Mouse (Mus musculus) kidney, postnatal 4 days (tissue): Measurements from ENCODE around the gene Gabarap.

Experiments
- DNase-seq, 2 experiments: peaks; one replicate each; pipeline ENCODE4 v3.0.0; 2021; ENCODE audit warnings: mixed read lengths in 2 of 2

Gabarap gene

DNA sequence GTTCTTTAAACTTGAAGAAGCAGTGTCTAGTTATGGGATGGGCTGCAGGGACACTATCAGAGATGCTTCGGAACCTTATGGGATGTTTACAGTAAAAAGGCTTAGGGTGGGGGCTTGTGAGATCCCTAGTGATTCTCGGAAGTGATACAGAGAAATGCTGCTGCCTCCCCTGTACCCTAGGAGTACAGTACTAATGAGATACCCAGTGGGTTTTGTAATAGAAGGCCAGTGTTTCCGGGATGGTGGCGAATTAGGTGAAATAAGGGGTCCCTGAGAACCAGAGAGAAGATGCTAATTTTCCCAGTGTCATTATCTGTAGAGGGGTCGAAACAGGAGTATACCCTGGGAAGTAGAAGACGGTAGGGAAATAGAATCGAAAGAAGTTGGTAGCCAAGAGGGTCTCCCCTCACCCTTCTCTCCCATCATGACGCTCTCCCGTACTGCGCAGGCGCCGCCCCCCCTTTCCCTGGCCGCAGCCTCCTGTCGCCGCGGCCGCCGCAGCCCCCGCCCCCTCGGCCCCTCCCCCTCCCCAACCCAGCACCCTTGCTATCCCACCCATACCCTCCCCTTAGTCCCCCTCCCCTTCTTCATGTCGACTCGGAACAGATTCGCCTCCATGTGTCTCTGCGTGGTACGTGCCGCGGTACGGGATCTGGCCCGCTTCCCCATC lies 32.7 kb downstream of the Gabarap start:
- DNase-seq: peak; percentile 72

DNA sequence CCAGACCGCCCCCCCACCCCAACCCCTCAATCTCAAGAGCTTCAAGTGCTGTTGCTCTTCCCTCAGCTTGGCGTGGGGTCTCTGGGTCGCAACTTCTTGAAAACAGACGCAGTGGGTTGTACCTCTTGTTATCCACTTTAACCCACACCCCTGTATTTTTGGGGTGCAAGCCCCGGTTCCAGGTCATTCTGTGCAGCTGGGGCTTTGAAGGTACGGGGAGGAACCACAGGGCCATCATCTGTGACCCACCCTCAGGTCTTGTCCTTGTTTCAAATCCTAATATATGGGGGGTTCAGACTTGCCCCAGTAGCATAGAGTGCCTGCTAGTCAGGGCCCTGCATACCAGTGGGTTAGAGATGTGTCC lies 33.2 kb downstream of the Gabarap start:
- no peak for DNase-seq

DNA sequence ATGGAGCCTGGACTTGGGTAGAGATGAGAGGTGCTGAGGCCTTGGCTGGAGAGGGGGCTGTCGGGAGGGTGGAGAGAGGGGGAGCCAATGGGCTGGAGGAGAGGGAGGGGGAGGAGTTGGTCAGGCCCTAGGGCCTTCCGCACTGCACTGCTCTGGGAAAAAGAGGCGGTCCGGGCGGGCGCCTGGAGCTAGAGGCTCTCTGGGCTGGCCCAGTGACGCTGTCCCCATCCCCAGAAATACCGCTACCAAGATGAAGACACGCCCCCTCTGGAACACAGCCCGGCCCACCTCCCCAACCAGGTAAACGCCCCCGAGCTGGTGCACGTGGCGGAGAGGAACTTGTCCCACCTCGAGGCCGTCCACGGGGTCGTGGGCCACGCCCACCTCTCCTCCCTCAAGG lies 35.7 kb downstream of the Gabarap start:
- peak; percentile 76 to 81 for DNase-seq

DNA sequence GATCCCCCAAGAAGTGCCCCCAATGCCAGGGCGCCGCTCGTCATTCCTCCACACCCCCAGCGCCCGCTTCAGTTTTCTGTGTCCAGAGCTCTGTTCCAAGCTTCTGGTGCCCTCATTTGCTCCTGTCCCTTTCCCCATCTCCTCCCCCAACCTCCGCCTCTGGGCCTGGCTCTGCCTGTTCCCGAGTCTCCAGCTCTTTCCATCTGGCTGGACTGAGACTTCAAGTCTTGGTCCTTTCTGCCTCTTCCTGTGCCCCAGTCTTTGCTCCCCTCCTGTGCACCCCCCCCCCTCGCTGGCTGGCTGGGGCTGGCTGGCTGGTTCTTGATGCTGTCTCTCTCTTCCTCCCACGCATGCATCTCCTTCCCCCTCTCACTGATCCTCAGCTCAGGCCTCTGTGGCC lies 36.5 kb downstream of the Gabarap start:
- peak; percentile 42 to 61 for DNase-seq

DNA sequence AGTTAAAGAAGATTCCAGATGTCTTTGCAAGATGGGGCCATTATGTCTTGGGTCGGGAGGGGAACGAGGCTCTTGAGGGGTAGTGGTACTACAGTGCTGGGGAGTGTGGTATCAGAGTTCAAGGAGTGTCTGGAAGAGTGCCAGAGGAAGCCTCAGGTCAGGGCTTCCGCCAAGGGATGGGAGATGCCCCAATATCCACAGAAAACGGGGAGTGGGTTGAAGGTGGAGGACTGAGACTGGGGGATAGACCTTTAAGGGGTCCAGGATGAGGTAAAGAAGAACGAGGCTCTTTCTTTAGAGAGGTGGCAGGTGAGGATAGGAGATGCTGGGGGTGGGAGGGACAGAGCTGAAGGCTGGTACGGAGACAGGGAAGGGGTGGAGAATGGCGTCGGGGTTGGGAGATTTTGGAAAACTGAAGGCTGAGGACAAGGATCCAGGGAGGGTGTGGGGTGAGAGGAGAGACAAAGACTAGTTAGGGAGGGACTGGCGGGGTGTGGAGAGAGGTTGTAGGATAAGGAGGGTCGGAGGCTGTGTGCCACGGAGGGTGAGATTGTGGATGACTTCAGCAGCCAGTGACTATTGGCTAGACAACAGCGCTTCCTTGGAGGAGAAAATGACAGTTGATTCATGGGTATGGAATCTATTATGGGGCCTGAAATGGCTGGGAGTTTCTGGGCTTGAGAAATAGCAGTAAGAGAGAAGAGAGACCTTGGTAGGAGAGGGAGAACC lies 37.6 kb downstream of the Gabarap start:
- DNase-seq: no peak

DNA sequence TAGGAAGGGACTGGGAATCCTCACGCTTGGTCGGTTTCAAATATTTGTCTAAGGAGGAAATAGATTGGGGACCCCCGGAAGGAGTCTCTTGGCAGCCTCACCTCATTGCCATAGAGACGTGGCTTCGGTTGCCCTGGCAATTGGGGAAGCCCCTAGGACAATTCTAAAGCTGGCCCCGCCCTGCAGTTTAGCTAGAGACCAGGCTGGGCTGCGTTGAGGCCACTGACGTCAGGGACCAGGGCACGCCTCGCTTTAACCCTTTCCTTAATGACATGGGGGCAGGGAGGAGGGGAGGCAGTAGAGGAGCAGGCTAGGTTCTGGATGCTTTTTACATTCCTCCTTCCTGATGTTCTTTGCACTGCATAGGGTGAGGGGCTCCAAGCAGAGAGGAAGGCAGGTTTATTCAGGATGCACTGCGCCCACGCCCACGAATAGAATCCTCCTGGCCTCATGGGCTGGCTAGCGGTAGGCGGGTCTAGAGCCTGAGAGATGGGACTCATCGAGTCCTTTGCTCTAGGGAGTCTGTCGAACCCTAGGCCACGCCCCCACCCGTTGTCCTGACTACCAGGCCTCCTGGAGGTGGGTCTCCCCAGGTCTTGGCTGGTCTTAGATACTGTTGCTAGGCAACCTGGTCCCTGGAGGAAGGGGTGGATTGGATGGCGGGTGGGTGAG lies 38.3 kb downstream of the Gabarap start:
- peak; percentile 82 to 87 for DNase-seq

DNA sequence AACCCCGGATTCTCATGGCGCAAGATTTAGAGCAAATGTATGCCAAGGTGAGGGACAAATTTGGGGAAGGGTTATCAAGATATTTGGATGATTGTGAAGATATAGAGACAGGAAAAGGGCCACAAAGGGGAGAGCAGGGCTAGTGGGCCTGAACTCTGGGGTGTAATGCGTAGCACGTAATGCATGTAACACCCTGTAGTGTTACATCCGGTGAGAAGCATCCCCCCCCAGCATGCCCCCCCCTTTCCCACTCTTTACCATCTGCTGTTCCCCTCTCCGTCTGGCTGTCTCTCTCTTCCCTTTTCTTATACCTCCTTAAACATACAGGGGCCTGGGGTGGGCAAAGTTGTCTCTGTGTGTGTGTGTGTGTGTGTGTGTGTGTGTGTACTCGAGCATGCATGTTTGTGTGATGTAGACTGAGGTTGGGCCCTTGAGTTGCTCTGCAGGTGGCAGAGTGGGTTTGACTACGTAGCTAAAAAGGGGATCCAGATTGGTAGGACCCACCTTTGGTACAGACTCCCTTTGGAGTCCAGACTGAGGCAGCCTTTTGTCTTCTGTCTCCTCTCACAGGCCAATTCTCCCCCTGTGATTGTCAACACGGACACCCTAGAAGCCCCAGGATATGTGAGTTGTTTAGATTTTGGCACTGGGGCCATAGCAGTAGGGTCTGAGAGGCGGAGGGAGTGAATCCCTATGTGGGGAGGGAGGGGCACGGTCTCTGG lies 39.0 kb downstream of the Gabarap start:
- DNase-seq: no peak

DNA sequence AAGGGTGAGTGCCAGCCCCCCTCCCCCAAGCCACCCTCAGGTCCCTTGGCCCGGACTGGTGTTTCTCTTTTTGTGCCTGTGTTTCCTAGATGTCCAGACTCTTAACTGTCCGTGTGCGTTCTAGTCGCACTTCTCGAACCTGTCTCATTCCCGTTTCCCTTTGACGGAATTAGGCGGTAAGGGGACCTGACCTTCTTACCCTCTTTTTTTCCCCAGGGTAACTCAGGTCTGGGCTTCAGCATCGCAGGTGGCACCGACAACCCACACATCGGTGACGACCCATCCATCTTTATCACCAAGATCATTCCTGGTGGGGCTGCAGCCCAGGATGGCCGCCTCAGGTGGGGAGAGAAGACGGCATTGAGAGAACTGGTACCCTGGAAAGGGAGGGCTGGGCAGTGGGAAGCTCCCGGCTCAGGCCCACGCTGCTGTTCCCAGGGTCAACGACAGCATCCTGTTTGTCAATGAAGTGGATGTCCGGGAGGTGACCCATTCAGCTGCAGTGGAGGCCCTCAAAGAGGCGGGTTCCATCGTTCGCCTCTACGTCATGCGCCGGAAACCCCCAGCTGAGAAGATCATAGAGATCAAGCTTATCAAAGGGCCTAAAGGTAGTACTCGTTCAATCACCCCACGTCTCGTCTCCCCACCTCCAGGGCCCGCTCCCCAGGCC lies 39.8 kb downstream of the Gabarap start:
- no peak for DNase-seq

DNA sequence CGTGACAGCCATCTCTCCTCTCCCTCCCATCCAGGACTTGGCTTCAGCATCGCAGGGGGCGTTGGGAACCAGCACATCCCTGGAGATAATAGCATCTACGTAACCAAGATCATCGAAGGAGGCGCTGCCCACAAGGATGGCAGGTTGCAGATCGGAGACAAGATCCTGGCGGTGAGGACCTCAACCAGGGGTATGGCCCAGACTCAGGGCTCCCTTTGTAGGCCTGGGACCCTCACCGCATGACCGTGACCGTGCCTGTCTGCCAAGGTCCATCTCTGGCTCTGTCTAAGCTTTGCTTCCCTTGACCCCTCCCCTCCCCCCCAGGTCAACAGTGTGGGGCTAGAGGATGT lies 40.4 kb downstream of the Gabarap start:
- no peak for DNase-seq

DNA sequence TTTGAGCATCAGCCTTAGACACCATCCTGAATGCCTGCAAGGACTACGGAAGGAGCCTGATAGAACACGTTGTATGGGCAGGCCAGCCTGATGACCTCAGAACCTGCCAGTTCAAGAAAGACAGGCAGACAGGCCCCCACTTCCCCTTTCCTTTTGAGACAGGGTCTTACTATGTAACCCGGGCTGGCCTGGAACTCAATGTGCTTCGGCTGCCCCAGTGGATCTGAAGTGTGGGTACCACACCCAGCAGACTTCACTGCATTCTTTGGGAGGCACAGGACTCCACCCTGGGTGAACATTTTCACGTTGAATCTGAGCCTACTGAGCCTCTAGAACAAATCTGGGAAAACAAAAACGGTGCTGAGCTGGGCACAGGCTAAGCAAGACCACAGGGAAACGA lies 47.2 kb downstream of the Gabarap start:
- no peak for DNase-seq

DNA sequence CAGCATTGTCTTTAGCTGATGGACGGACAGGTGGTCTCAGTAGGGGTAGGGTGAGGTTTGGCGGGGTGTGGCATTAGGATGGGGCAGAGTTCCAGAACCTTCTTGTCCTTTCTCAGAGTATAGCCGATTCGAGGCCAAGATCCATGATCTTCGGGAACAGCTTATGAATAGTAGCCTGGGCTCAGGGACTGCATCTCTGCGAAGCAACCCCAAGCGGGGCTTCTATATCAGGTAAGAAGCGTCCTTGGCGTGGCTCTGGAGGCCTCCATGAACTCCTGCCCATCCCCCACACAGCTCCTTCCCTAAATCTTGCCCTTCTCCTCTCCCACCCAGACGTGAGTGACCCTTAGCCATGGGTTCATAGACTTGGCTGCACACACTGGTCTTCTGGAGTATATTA lies 48.7 kb downstream of the Gabarap start:
- no peak for DNase-seq

DNA sequence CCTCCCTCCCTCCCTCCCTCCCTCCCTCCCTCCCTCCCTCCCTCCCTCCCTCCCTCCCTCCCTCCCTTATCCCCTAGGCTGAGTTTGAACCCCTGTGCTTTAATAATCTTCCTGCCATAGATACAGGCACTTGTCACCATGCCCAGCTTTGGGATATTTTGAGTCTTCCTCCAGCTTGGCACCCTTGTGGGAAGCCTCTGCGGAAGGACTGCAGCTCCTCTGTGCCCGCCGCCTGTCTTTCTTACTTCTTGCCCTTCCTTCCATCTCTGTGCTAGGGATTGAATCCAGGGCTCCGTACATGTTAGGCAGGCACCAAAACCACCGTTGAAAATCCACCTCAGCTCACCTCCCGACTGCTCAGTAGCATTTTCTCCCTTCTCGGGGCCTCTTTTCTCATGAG lies 49.2 kb downstream of the Gabarap start:
- no peak for DNase-seq

DNA sequence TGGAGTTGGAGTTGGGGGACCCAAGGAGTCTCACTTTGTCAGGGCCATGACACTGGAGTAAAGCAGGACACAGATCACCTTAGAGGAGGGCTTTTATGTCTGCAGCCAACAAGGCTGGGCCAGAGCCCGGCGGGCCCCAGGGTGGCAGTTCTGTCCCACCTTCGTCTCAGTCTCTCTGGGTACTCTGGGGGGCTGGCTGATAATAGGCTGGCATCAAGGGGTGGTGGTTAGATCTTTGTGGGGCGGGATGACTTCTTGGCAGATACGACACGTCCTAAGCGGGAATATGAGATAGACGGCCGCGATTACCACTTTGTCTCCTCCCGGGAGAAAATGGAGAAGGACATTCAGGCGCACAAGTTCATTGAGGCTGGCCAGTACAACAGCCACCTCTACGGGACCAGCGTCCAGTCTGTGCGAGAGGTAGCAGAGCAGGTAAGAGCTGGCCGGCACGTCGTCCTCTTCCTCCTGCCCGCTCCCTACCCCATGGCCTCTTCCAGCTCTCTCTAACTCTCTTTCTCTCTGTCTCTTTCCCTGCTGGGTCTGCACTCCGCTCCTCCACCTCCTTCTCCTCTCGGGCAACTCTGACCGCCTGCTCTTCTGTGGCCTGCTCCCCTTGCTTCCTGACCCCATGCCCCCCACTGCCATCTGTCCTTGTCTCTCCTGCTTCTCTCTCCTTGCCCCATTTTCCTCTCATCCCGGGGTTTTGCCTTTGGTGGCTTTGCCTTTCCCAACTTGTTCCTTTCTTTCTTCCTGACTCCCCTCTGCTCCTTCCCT lies 51.6 kb downstream of the Gabarap start:
- DNase-seq: no peak

DNA sequence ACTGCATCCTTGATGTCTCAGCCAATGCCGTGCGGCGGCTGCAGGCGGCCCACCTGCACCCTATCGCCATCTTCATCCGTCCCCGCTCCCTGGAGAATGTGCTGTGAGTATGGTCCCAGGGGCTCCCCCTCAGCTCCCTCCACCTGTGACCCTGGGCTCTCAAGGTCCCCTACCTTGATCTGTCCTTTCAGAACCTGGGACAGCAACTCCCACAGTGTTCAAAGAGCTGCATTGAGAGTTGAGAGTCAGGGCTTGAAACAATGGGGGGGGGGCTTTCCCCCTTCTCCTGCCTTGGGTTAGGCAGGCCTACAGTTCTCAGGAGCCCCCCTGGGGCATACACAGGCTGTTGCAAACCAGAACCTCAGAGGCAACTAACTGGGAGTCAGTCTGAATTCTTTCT lies 52.7 kb downstream of the Gabarap start:
- no peak for DNase-seq
